Mouse (Mus musculus) naive thymus-derived CD4-positive, alpha-beta T cell, adult 2 months (primary cell): ENCODE results near the gene Kcnt1.

Experiments
- DNase-seq: peaks from one replicate; pipeline ENCODE4 v3.0.0-alpha.2; 2011; ENCODE audit warnings: low read depth

Kcnt1 gene

DNA sequence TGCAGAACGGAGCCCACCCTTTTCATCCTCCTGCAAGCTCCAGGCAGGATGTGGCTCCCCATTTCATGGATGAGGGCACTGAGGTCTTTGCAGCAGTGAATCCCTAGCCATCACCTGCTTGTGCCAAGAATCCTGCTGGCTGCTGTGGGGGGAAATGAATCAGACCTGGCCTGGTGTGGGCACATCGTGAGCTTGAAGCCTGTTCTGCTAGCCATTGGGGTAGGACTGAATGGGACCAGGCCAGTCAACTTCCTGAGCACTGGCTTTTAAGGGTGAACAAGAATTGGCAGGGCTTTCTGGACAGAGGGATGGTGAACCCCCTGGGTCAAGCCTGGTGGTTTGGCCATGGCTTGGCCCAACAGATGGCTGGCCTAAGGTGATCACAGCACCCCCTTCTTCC lies 15.0 kb downstream of the Kcnt1 start:
- no peak for DNase-seq

GRCm38 (mm10) chr2:25879061-25879460 lies 15.5 kb downstream of the Kcnt1 start:
- DNase-seq: no peak

DNA sequence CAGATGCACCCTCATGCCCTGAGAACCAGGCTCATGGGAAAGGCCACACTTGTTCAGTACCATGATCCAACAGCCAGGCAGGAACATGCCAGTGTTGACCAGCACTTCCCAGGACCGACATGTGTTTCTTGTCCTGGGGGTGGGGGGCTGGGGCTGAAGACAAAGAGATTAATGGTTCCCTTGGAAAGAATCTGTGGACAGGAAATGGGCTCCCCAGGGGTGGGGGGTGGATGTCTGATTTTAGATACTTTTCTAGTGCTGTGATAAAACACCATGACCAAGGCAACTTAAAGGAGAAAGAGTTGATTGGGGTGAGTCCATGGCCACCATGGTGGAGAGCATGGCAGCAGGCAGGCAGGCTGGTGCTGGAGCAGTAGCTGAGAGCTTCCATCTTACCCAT lies 18.7 kb downstream of the Kcnt1 start:
- DNase-seq: no peak

DNA sequence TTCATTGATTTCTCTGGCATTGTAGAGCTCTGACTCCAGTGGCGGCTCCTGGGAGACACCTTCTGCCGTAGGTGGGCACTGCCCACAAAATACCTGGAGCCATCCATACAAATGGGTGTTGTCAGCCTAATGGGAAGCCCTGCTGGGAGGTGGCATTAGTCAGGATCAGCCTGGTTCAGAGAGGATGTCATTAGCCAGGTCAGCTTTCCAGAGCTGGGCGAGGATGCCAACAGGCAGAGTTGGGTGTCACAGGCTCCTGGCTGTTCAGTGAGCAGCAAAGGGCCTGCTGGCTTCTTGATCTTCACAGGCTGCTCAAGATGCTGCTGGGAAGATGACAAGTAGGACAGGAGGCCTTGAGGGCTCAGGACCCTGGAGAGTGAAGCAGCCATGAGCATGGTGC lies 21.2 kb downstream of the Kcnt1 start:
- DNase-seq: no peak

DNA sequence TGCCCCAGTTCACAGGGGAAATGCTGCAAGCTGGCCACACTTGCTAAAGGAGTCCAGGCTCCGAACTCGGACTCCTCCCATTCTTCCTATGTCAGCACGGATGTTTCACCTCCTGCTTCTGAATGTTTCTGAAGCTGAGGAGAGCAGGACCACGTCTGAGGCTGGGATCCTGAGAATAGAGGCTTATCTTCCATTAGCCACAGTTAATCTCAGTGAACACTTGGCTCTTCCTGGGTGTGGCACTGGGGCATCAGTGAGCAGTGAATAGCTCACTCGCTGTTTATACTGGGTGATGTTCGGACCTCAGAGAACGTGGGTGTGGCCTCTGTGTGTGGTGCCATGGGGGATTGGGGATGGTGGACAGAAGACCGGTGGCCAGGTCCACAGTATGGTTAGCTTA lies 23.7 kb downstream of the Kcnt1 start:
- DNase-seq: no peak

- DNase-seq: no peak
Measured at GRCm38 (mm10) chr2:25888144-25888543, 24.6 kb downstream of the Kcnt1 start.

- no peak for DNase-seq
Measured at GRCm38 (mm10) chr2:25892440-25892839, 28.9 kb downstream of the Kcnt1 start.

DNA sequence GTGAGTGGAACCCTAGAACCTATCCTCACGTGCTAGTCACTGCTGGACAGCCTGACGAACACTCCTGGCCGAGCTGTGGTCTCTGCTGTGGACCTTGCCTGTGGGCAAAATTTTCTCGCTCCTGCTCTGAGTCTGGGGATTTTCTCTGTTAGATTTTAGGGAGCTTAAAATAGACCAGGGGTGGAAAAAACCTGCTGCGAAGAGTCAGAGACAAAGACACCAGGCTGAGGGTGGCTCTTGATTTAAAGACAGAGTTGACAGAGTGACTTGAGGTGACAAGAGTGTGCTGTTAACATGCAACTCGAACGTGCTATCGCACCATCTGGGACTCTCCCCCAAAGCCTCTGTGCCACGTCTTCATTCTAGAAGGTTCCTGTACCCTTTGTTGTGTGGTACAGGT lies 35.4 kb downstream of the Kcnt1 start:
- no peak for DNase-seq

- DNase-seq: no peak
Measured at GRCm38 (mm10) chr2:25909872-25910271, 46.3 kb downstream of the Kcnt1 start.

- peak; percentile 65 for DNase-seq
Measured at GRCm38 (mm10) chr2:25913247-25913646, 49.7 kb downstream of the Kcnt1 start.

DNA sequence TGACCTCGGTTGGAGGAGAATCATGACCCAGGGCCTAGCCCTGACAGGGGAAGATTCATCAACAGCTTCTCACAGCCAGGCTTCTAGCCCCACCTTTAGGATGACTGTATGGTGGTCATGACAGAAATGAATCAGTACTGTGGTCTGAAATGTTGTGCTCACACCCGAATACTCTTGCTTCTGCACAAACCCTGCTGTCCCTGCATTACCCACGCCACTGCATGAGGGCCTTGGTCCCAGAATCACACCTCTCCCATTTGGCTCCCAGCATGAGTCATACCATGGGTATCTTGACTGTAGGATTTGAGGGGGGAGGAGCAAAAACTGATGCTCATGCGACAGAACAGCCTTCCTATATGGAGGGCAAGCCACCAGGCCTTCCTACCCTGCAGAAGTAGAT lies 50.7 kb downstream of the Kcnt1 start:
- no peak for DNase-seq

- no peak for DNase-seq
Measured at GRCm38 (mm10) chr2:25914821-25915220, 51.3 kb downstream of the Kcnt1 start.

GRCm38 (mm10) chr2:25918408-25918807 lies 54.9 kb downstream of the Kcnt1 start:
- no peak for DNase-seq

DNA sequence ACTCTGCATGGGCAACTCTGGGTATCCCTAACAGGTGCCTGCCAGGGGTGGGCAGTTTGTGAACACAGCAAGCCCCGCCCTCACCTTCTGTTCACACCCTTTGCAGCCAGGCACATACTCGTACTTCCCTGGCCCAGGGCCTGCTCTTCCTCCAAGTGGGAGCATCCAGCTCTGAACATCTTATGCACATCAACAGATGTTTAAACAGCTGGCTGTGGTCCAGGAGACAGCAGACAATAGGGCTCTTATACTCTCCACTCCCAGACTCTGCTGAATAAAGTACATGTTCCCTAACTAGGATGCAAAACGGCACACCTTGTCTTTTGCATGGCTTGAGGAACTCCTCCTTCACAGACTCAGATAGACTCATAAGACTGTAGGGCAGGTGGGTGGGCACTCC lies 56.4 kb downstream of the Kcnt1 start:
- no peak for DNase-seq

DNA sequence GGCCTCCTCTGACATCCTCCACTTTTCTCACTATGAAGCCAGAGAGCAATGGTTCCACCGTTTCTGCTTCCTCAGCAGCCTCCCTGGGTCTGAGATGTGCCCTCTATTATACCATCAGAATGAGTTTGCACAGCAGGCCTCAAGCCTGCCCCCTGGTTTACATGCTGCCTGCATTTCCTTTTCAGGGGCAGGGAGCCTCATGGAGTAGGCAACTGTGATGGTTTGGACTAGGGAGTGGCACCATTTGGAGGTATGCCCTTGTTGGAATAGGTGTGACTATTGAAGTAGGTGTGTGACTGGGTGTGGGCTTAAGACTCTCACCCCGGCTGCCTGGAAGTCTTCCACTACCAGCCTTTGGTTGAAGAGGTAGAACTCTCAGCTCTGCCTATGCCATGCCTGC lies 60.3 kb downstream of the Kcnt1 start:
- DNase-seq: no peak

- no peak for DNase-seq
Measured at GRCm38 (mm10) chr2:25924934-25925333, 61.4 kb downstream of the Kcnt1 start.

DNA sequence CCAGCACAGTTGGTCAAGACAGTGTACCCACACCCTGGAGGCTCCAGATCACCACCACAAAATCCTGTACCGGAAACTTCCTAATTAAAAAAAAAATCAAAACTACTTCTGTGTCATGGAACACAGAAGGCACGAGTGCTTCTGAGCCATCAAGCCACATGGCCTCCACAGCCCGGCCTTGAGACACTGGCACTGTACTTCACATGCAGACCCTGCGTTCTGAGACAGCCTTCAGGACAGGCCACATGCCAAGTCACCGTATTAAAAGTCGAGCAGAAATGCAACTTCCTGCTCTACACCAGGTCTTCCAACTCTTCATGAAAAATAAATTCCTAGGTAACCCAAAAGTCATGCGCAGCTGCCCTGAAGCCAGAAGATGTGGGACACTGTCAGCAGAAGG lies 64.3 kb downstream of the Kcnt1 start:
- no peak for DNase-seq

- DNase-seq: peak; percentile 45
Measured at GRCm38 (mm10) chr2:25931249-25931859, 67.8 kb downstream of the Kcnt1 start.

DNA sequence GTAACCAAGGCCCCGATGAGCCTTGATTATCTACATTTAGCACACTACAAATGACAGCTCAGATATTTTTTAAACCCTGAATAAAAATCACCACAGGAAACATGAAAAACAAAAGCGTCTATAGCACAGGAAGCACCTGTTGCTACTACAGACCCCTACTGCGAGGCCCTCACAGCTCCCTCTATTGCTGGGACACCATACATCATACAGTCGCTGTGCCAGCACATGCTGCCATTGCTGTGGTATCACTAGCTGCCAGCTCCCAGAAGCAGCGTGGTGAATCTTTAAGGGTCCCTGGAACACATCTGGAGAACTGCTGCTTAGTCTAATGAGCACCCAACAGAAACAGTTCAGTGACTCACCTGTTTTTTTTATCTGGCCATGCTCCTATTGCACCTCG lies 77.0 kb downstream of the Kcnt1 start:
- no peak for DNase-seq

GRCm38 (mm10) chr2:25943822-25944221 lies 80.3 kb downstream of the Kcnt1 start:
- DNase-seq: no peak

DNA sequence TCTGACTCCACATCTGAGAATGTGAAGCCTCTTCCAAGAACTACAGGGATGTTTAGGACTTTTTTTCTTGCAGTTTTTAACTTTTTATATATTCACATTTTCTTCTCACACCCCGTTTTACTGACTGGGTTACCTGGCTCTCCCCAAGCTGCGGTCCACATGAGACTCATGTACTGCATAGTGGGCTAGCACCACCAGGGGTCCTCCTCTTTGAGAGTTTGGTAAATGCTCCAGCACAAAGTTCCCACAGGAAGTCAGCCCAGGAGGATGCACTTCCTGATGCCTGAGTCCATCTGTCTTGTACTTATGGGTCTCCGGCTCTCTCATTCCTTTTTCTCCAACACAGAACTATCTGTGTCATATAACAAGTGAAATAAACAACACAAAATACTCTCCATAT lies 84.4 kb downstream of the Kcnt1 start:
- no peak for DNase-seq

DNA sequence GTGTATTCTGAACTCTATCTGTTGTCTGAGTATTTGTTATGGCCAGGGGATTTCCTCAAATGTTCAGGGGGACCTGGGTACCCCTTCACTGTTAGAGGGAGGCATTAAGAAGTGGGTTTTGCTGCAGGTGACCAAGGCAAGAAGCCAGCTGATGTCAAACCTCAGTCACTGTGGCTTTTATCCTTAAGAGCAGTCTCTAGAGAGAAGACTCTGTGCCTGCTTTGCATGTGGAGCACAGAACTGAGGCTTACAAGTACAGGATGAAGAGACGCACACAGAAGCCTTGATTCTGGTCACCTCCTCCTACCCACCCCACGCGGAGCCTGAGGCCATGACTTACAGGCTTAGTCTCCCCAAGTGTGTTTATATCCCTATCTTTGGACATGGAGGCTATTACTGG lies 85.8 kb downstream of the Kcnt1 start:
- DNase-seq: no peak
